Mouse (Mus musculus) kidney, adult 9 months (tissue): ENCODE data around the gene Gatad1.
"Not testable (repeated sequence)": the region's sequence is repeated elsewhere in the genome, so short reads cannot be mapped to it uniquely, and the experiment has no call there.

ENCODE experiments used
- DNase-seq: peaks from one replicate; pipeline ENCODE4 v3.0.0; 2022

Gene Gatad1

GRCm38 (mm10) chr5:3657085-3657484 is at the start of gene Gatad1:
Gene Gatad1, minus strand, starts transcription at chr5:3657185.
- no peak for DNase-seq

DNA sequence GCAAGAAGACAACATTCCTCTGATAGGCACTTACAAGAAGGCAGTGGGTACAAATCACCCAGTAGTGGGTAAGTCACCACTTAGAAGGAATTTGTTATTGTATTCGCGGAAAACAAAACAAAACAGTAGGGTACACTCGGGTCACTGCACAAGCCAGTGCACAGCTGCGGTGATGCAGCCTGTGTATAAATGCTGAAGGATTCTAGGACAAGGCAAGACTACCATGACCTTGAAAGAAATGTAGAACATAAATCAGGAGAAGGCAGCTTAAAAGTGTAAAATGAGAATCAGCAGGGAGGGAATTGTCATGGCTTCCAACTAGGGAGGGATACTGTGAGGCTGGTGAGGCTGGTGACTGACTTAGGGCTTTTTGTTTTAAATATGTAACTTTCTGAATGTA is 45.2 kb upstream of the Gatad1 start:
- DNase-seq, result no peak

DNA sequence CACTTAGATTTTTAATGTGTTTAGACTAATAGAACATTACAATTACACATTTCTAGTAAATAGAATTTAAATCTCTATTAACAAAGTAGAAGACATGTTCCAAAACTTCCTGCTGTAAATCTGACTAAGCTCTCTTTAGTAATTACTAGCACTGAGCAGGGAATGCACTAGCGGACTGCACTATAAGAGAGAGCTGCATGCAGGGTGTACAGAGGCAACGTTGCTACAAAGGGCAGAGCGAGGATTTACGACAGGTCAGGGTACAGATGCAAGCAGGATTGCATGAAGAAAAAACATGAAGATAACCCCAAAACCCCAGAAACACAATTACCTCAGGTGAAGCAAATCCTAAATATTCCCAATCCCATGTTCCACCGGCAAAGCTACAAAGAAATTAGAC is 43.0 kb upstream of the Gatad1 start:
- DNase-seq, result no peak

- no peak for DNase-seq
Measured at GRCm38 (mm10) chr5:3696031-3696430, 39.0 kb upstream of the Gatad1 start.

- no peak for DNase-seq
Measured at GRCm38 (mm10) chr5:3695191-3695590, 38.2 kb upstream of the Gatad1 start.

DNA sequence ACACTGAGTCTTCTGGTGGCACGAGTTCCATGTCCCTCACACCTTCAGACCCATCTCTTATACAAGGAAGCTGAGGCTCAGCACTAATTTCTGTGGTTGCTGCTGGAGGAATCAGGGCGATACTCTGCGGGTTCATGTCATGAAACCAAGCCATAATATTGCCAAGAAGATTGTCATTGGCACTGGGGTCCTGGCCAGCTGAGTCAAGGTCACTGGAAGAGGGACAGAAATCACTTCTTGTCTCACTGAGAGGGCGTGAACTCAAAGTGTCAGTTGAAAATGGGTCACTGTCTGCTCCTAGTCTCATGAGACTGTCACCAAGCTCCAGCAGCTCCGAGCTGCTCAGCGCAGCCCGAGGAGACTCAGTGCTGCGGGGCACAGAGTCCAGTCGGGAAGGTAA is 36.0 kb upstream of the Gatad1 start:
- DNase-seq, result no peak

DNA sequence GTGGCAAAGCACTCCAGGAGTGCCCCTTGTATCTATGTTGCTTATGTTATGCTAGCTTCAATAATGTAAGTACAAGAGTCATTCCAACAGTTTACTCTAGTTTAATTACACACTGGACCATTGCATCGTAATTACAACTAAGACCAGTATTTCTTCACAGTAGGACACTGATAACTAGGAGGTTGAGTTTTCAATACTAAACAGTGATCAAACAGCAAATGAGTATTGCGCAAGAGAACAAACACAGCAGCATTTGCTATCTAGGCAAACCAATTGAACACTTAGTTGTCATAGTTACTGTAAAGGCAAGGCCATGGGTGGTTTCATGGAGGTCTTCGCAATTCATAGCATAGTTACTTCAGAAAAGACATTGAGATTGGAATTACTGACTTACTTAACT is 34.3 kb upstream of the Gatad1 start:
- no peak for DNase-seq

DNA sequence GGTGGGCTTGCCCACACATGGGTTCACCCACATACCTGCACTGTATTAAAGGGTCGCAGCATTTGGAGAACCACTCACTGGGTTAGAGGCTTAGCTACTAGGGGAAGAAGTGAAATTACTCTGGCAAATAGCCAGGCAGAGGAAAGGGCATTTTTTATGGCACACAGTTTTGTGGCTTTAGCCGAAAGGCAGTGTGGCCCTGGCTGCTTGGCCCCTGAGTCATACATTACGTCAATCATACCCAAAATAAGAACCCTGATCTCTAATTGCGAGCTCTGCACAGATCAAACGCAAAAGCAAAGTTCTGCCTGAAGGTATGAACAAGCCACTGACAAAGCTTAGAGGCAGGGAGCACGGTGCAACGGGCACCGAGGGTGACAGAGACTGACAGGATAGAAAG is 31.3 kb upstream of the Gatad1 start:
- peak; percentile 17 for DNase-seq

- no peak for DNase-seq
Measured at GRCm38 (mm10) chr5:3669938-3670554, 13.1 kb upstream of the Gatad1 start.

- no peak for DNase-seq
Measured at GRCm38 (mm10) chr5:3666585-3666984, 9.6 kb upstream of the Gatad1 start.

DNA sequence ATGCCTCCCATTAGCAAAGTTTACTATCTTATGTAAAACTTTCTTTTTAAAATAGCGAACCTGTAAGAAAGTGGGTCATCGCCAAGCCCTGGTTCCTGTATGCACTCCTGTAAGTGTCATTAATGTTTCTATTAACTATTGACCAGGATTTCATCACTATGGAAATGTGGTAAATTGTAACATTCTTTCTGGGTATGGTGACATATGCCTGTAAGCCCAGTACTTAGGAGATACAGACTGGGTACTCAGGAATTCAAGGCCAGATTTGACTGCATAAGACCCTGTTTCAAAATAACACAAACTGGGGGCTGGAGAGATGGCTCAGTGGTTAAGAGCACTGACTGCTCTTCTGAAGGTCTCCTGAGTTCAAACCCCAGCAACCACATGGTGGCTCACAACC is 8.2 kb upstream of the Gatad1 start:
- no peak for DNase-seq

DNA sequence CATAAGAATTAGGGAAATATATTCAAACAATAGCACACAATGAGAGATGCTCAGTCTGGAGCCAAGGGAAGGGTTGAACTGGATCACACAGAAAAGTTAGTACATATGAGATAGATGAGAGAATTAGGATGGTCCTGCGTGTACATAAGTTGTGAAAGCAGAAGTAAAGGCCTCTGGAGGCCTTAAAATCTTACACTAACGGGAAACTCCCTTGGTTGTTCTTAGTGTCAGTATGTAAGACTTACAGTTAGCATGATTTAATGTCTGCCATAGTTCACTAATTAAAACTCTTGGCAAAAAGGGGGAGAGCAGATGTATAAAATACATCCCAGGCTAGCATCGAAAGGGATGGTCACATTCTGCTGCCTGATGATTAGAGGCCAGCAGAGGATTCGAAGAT is 3.2 kb downstream of the Gatad1 start:
- no peak for DNase-seq

DNA sequence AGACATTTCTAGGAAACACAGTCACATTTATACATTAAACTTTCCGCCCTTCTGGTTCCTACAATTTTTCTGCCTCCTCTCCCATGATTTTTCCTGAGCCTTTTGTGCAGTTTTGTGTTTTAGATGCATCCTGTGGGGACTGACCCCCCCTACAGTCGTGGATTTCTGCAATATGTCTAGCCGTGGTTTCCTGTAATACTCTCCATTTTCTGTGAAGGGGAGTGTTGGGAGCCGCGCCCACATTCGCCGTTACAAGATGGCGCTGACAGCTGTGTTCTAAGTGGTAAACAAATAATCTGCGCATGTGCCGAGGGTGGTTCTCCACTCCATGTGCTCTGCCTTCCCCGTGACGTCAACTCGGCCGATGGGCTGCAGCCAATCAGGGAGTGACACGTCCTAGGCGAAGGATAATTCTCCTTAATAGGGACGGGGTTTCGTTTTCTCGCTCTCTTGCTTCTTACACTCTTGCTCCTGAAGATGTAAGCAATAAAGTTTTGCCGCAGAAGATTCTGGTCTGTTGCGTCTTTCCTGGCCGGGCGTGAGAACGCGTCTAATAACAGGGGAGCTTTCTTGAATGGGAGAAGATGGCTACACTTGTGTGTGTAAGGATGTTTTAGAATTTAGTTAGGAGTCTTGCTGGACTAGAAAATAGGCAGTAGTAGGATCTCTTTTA is 3.9 kb downstream of the Gatad1 start:
- DNase-seq, result not testable (repeated sequence)

DNA sequence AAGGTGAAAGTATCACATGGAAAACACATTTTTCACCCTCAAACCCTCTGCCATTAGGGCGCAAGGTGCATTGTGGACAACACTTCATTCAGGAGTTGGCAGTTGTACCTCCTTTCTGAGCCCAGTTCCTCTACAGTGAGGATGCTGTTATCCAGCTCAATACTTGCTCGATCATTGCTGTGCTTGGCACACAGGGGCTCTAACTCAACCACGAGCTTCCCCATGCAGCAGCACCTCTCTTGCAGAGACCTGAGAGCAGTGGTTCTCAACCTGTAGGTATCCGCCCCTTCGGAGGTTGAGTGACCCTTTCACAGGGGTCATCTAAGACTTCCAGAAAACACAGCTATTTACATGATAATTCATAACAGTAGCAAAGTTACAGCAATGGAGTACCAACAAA is 5.4 kb downstream of the Gatad1 start:
- DNase-seq, result no peak

- DNase-seq, result no peak
Measured at GRCm38 (mm10) chr5:3650881-3651280, 6.1 kb downstream of the Gatad1 start, which contains the start of gene Tmbim7. Gene Tmbim7, plus strand, starts transcription at chr5:3651181.

GRCm38 (mm10) chr5:3648849-3649210 is 8.2 kb downstream of the Gatad1 start:
- no peak for DNase-seq

- DNase-seq, result peak; percentile 70
Measured at GRCm38 (mm10) chr5:3648206-3648848, 8.7 kb downstream of the Gatad1 start.

DNA sequence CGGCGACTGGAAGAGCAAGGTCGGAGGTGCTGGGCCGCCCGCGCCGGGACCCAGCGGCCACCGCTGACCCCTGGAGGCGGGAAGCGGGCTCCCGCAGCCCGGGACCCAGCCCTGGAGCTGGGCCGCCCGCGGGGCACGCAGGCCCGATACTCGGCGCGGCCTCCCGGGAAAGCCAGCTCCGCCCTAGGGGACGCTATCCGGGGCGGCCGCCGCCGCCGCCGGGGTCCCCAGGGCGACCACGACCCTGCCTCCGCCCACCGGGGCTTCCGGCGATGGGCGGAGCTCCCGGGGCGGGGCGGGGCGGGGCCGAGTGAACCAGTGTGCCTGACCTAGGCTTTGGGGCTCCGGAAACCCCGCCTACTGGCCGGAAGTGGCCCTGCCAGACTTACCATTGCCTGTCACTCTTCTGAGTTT is 9.3 kb downstream of the Gatad1 start:
- peak; percentile 96 for DNase-seq

GRCm38 (mm10) chr5:3646991-3647707 is 9.8 kb downstream of the Gatad1 start:
- DNase-seq, result peak; percentile 59

DNA sequence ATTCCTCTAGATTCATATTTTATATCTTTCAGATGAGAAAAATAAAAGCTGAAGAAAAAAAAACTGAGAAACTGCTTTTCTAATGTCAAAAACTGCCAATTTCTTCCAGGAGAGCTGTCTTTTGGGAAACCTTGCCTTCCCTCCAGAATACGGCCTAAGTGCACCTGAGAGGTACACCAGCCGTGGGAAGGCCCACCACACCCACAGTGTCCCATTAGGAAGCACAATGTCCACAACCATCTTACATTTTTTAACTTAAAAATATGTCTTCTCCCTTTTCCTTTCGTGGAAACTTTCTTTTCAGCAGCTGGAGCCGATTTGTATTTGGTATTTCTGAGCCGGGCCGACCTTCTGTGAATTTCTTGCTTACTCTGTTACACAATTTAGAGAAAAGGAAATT is 10.4 kb downstream of the Gatad1 start:
- no peak for DNase-seq

DNA sequence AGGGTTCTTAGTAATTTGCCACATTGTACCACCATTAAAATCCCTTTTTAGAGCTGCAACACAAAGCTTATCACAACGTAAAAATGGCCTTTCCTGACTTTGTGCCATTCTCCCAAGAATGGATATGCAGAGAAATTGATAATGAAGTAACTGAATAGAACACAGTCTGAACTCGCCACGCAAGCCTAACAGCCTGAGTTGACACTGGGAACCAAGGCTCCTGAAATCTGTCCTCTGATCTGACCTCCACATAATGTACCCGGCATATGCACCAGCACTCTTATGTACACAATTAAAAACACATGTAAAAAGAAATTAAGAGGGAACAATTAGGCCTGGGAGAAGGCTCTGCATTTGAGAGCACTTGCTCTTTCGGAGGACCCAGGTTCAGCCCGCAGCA is 11.7 kb downstream of the Gatad1 start:
- DNase-seq, result peak; percentile 11

DNA sequence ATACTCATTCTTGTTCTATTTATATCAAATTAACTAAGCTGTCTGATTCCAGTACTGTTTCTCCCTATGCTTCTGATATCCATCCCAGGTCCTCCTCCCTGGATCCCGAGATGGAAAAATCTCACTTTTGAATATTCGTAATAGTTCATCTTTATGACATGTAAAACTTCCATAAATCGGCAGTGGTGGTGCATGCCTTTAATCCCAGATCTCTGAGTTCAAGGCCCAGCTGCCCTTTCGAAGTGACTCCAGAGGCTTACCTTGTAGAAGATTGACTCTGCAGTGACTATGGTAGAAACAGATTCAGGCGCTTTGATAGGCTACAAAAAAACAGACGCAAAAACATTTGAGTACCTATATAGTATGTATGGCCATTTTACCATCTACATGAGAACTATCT is 12.4 kb downstream of the Gatad1 start:
- no peak for DNase-seq

GRCm38 (mm10) chr5:3635286-3635685 is 21.7 kb downstream of the Gatad1 start:
- DNase-seq, result no peak

- no peak for DNase-seq
Measured at GRCm38 (mm10) chr5:3633951-3634350, 23.0 kb downstream of the Gatad1 start.
